Mouse (Mus musculus): ENCODE measurements at regions not wholly inside any gene's neighbourhood (a gene's known extent, or its start where the extent isn't known, plus 50 kb on each side); places are given as distances from the start of the nearest gene placed in this dataset.

DNA sequence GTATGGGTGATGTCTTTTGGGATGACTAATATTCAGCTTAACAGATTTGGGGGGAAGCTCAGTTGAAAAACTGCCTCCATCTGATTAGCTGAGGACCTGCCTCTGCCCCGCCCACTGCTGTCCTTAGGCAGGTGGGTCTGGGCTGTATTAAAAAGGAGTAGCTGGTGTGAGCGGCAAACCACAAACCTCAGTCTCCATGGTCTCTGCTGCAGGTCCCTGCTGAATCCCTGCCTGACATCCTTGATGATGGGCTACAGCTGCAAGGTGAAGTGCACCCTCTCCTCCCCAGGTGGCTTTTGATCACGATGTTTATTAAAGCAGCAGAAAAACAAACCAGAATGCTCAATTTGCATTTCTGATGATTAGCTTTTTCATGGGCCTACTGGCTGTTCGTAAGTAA, 60.8 kb upstream of the Plet1 start:
- H3K79me2 ChIP-seq (ENCODE audit: control insufficient read depth, insufficient read depth, low read length, poor library complexity) = no peaks in the 10 kb centered on the region
- no peak for TF ChIP-seq E2F4 (IDR thresholded peaks at IDR 0.05; ENCODE audit: borderline replicate concordance, low read depth, low read length)
- TF ChIP-seq POLR2A (IDR thresholded peaks at IDR 0.05; ENCODE audit: control insufficient read depth in 1 of 2, insufficient read depth in 1 of 2, low read depth in 1 of 2, low read length in 2 of 2, poor library complexity in 1 of 2) = no peak
- no peak for TF ChIP-seq USF1 (IDR thresholded peaks at IDR 0.05; ENCODE audit: low read depth, low read length)
- TF ChIP-seq MXI1 (IDR thresholded peaks at IDR 0.05; ENCODE audit: low read depth, low read length) = no peak
- no peak for TF ChIP-seq MAFK (IDR thresholded peaks at IDR 0.05; ENCODE audit: borderline replicate concordance, low read depth, low read length)
- TF ChIP-seq ZC3H11A (IDR thresholded peaks at IDR 0.05; ENCODE audit: low read depth, low read length) = no peak
- TF ChIP-seq RAD21 (IDR thresholded peaks at IDR 0.05; ENCODE audit: low read depth, low read length) = no peak
- peaks cover 0 to 2% of the 10 kb centered on the region in 2 experiments; a peak in 1 of 4 replicates for H3K4me1 ChIP-seq (ENCODE audit: control insufficient read depth in 1 of 2, insufficient read depth in 2 of 2, low read length in 2 of 2)
- H3K27me3 ChIP-seq (ENCODE audit: control insufficient read depth in 1 of 2, insufficient read depth in 2 of 2, low read length in 2 of 2) = 0 out of 4 replicates have a peak, but pooled peaks cover 0 to 2% of the 10 kb centered on the region in 2 experiments
- DNase-seq (ENCODE audit: low read depth, low spot score) = no peak
- no peak overlapping the region for H3K9ac ChIP-seq (ENCODE audit: control insufficient read depth, low read depth, low read length, poor library complexity, severe bottlenecking)
- H3K4me3 ChIP-seq (ENCODE audit: control insufficient read depth in 1 of 2, insufficient read depth in 1 of 2, low read depth in 2 of 2, low read length in 2 of 2) = no peak overlapping the region
- no peaks in the 10 kb centered on the region for H3K9me3 ChIP-seq (replicated peaks; ENCODE audit: insufficient read depth, low read length)
- no peak overlapping the region for H3K27ac ChIP-seq (ENCODE audit: control insufficient read depth, low read depth, low read length)
- H3K36me3 ChIP-seq (ENCODE audit: control insufficient read depth in 1 of 2, insufficient read depth in 2 of 2, low read length in 2 of 2) = no peaks in the 10 kb centered on the region

DNA sequence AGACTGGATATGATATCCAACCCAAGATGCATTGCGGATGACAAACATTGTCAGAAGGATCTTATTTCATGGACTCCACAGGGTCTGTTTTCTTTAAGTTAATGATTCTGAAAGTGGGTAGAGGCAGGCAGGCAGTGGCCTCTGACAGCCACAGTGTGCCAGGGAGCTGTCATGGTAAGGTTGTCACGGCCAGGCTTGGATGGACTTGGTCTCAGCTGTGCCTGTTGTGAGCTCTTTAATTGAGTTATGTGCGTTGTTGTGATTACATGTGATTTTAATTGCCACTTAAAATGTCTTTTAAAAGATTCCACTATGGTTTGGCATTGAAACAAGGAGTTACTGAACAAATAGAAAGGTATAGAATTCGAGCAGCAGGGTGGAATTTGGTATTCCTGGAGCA, 60.3 kb upstream of the Plet1 start:
- Histone ChIP-seq H3K4me3 (ENCODE audit: control insufficient read depth in 1 of 2, insufficient read depth in 1 of 2, low read depth in 2 of 2, low read length in 2 of 2) (no peak overlapping the region), H3K4me1 (ENCODE audit: control insufficient read depth in 1 of 2, insufficient read depth in 2 of 2, low read length in 2 of 2) (no peaks in the 10 kb centered on the region), H3K36me3 (ENCODE audit: control insufficient read depth in 1 of 2, insufficient read depth in 2 of 2, low read length in 2 of 2) (no peaks in the 10 kb centered on the region), H3K79me2 (ENCODE audit: control insufficient read depth, insufficient read depth, low read length, poor library complexity) (no peaks in the 10 kb centered on the region), H3K9me3 (replicated peaks; ENCODE audit: insufficient read depth, low read length) (no peaks in the 10 kb centered on the region), H3K27ac (ENCODE audit: control insufficient read depth, low read depth, low read length) (no peak overlapping the region), H3K27me3 (ENCODE audit: control insufficient read depth in 1 of 2, insufficient read depth in 2 of 2, low read length in 2 of 2) (0 out of 4 replicates have a peak, but pooled peaks cover 0 to 2% of the 10 kb centered on the region in 2 experiments), H3K9ac (ENCODE audit: control insufficient read depth, low read depth, low read length, poor library complexity, severe bottlenecking) (no peak overlapping the region)
- DNase-seq (ENCODE audit: low read depth, low spot score) = no peak
- TF ChIP-seq RCOR1 (IDR thresholded peaks at IDR 0.05; ENCODE audit: low read depth, low read length) (no peak), MYB (IDR thresholded peaks at IDR 0.05; ENCODE audit: low read depth, low read length) (no peak), POLR2AphosphoS5 (IDR thresholded peaks at IDR 0.05; ENCODE audit: borderline replicate concordance, low read depth, low read length) (no peak), EP300 (IDR thresholded peaks at IDR 0.05; ENCODE audit: low read depth in 1 of 2, low read length in 2 of 2) (no peak)

DNA sequence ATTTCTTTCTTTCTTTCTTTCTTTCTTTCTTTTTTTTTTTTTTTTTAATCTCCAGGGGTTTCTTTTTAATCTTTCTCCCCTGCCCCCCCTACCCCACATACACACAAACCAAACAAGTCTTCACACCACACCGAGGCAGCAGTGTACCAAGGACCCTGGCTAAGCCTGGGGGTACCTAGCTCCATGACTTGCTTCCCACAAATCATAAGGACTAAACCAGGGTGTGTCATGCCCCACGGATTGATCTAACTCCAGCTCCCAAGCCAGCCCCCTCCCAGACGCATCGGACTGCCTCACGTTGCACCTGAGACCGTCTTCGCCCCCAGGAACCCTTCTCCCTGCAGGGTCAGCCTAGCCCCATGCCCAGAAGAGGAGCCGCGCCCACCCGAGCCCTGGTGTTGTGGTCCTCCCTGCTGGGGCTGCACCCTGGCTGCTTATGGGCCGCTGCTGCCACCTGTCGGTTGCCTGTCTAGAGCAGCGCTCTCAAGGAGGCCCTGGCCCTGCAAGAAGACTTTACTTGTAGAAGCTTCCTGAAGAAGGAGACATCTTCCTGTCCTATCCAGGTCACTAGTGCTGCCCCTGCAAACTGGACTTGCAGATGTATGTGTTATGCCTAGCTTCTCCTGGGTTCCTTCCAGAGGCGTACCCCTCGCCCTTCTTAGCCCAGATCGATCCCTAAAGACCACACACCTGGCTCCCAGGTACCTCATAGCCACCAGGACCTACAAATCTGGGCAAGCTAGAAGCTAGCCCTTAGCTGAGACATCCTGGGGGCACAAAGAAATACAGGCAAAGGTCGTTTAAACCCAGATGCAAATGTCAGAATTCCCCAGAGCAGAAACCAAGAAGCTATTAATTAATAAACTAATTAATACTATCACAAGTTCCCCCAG, 56.2 kb upstream of the Plet1 start:
- H3K9me3 ChIP-seq (replicated peaks; ENCODE audit: insufficient read depth, low read length) = no peaks in the 10 kb centered on the region
- no peak overlapping the region for H3K4me3 ChIP-seq (ENCODE audit: control insufficient read depth in 1 of 2, insufficient read depth in 1 of 2, low read depth in 2 of 2, low read length in 2 of 2)
- no peak overlapping the region for H3K9ac ChIP-seq (ENCODE audit: control insufficient read depth, low read depth, low read length, poor library complexity, severe bottlenecking)
- TF ChIP-seq SMC3 (IDR thresholded peaks at IDR 0.05; ENCODE audit: low read depth, low read length) (peak; percentile 75), CHD2 (IDR thresholded peaks at IDR 0.05; ENCODE audit: low read length) (no peak), ZC3H11A (IDR thresholded peaks at IDR 0.05; ENCODE audit: low read depth, low read length) (peak; percentile 53), MAFK (IDR thresholded peaks at IDR 0.05; ENCODE audit: borderline replicate concordance, low read depth, low read length) (no peak), CTCF (IDR thresholded peaks at IDR 0.05 in 2 of 3, conservative IDR thresholded peaks at IDR 0.05 in 1 of 3; ENCODE audit: control insufficient read depth in 1 of 3, insufficient read depth in 1 of 3, low read depth in 2 of 3, low read length in 3 of 3, poor library complexity in 1 of 3, severe bottlenecking in 1 of 3) (peak; percentile 69 to 90 (median 80)), RAD21 (IDR thresholded peaks at IDR 0.05; ENCODE audit: low read depth, low read length) (peak; percentile 78)
- H3K27ac ChIP-seq (ENCODE audit: control insufficient read depth, low read depth, low read length) = no peak overlapping the region
- DNase-seq (ENCODE audit: low read depth, low spot score) = peak; percentile 75
- no peaks in the 10 kb centered on the region for H3K36me3 ChIP-seq (ENCODE audit: control insufficient read depth in 1 of 2, insufficient read depth in 2 of 2, low read length in 2 of 2)
- 0 out of 4 replicates have a peak, but pooled peaks cover 0 to 1% of the 10 kb centered on the region in 2 experiments for H3K27me3 ChIP-seq (ENCODE audit: control insufficient read depth in 1 of 2, insufficient read depth in 2 of 2, low read length in 2 of 2)
- H3K4me1 ChIP-seq (ENCODE audit: control insufficient read depth in 1 of 2, insufficient read depth in 2 of 2, low read length in 2 of 2) = no peaks in the 10 kb centered on the region
- H3K79me2 ChIP-seq (ENCODE audit: control insufficient read depth, insufficient read depth, low read length, poor library complexity) = no peaks in the 10 kb centered on the region
